Mouse (Mus musculus): ENCODE measurements around the gene Gm5089.

DNA sequence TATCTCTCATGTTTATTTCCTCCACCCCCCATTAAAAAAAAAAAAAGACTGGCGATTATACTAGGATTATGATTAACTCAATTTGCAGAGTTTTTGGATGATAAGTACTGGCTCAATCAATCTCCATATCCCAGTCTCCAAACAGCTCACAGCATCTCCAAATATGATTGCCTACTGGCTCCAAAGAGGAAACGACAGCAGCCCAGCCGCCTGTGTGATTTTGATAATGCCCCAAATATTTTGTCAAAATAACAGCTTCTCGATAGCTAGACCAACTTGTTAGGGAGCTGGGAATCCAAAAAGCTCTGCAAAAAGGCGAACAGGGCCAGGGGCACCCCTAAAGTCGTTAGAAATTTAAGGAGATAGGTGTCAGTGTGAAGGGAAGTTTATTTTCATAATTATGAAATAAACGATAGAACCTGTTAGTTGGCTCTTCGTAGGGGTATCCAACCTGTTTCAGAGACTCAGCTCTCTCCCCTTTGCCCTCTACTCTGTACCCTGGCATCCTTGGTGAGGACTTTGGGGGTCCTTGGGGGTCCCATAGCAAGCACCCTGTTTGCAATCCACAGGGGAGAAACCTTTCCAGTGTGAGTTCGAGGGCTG, 27.2 kb upstream of the Gm5089 start:
- TF ChIP-seq POLR2A (IDR thresholded peaks at IDR 0.05; ENCODE audit: low read depth, low read length) (no peak), CTCF (IDR thresholded peaks at IDR 0.05; ENCODE audit: borderline replicate concordance, insufficient read depth, low read length) (no peak)

Data from embryonic fibroblast, embryonic 13.5 days (primary cell).